Mouse (Mus musculus) hindbrain, embryonic 11.5 days (tissue): Measurements from ENCODE around the gene Cdk13. TPM values are rescaled to one million over a fixed set of nuclear protein-coding genes. Genes with fewer than 3 reads are reported as not detected.

Experiments used
- ATAC-seq: fragments of 200-750 bp; cut with Nextera tagmentation; 2 replicates; pipeline ENCODE4 v1.8.0; 2017; ENCODE audit warnings: mild to moderate bottlenecking, moderate TSS enrichment, moderate library complexity; ENCODE audit not compliant: low FRiP score
- DNase-seq: peaks from one replicate; pipeline ENCODE4 v3.0.0-alpha.2; 2015; ENCODE audit warnings: low spot score
- H3K27ac ChIP-seq: fragments of 300-500 bp; sonication (generic); 2 replicates; pipeline ENCODE4 v1.5.1; 2014; ENCODE audit warnings: mild to moderate bottlenecking, low read depth, low read length
- H3K27me3 ChIP-seq: fragments of 300-500 bp; sonication (generic); 2 replicates; pipeline ENCODE4 v1.6.1; 2014; ENCODE audit warnings: mild to moderate bottlenecking, low read length, moderate library complexity, mixed read lengths; ENCODE audit not compliant: control insufficient read depth, insufficient read depth
- H3K36me3 ChIP-seq: fragments of 300-500 bp; sonication (generic); 2 replicates; pipeline ENCODE4 v1.6.1; 2014; ENCODE audit warnings: mild to moderate bottlenecking, low read length, moderate library complexity, mixed read lengths; ENCODE audit not compliant: control insufficient read depth, insufficient read depth
- H3K4me1 ChIP-seq: fragments of 300-500 bp; sonication (generic); replicated peaks from 2 replicates; pipeline ENCODE4 v1.6.1; 2014; ENCODE audit warnings: low read length, mixed read lengths; ENCODE audit not compliant: control insufficient read depth, insufficient read depth
- H3K4me2 ChIP-seq: fragments of 300-500 bp; sonication (generic); replicated peaks from 2 replicates; pipeline ENCODE4 v1.6.1; 2014; ENCODE audit warnings: mild to moderate bottlenecking, low read depth, low read length
- H3K4me3 ChIP-seq: fragments of 300-500 bp; sonication (generic); 2 replicates; pipeline ENCODE4 v1.5.1; 2014; ENCODE audit warnings: low read depth, low read length
- H3K9ac ChIP-seq: fragments of 300-500 bp; sonication (generic); 2 replicates; pipeline ENCODE4 v1.6.1; 2014; ENCODE audit warnings: low read depth, low read length
- H3K9me3 ChIP-seq: fragments of 300-500 bp; sonication (generic); 2 replicates; pipeline ENCODE4 v1.6.1; 2016; ENCODE audit warnings: low read length; ENCODE audit not compliant: control insufficient read depth
- WGBS: fragments of 180-500 bp; shearing (Covaris S2); extraction: QIAGEN DNeasy Blood & Tissue Kit; methylation state at CpG from one replicate; pipeline ENCODE4 v1.1.7; 2014; 5-methylcytosine and 5-hydroxymethylcytosine counted together
- polyA plus RNA-seq: library from polyadenylated mRNA; unstranded; fragments of >200 nt; fragmentation: Nextera tagmentation; extraction: Ambion mirVana; gene quantifications from 2 replicates; pipeline ENCODE4 v1.2.1, GENCODE M21; 2014

Cdk13 gene
- 19.4 and 27.5 TPM in 2 replicates for polyA plus RNA-seq

DNA sequence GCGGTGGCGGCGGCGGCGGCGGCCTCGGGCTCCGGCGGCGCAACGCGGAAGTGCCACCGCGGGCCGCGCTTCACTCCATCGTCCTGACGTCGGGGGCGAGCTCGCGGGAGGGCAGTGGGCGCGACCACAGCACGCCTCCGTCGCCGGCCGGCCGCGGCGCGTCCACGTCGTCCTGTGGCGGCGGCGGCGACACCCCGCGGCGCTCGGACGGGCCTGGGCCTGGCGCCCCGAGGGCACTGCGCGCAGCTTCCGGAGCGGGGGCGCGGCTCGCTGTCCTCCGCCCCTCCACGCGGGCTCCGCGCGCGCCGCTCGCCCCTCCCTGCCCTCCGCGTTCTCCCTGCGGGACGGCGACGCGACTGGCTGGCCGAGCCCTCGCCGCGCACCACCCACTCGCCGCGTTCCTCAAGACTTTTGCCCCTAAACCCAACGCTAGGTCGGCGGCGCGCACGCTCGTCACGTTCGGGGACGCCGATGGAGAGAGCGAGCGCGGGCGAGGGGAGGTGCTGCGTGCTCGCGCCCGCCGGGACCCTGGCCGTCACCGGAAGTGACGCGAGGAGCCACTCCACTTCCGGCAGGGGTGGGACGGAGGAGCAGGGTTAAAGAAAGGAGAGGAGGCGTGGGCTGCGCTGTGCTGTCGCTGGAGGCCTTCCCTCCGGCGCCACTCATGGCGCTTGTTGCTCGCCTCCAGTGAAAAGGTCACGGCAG is at the start of gene Cdk13:
Gene Cdk13 (minus strand): TSS at position 189 of the 705 bp plus-strand sequence.
- peak within 1 kb of the TSS; percentile 99 for H3K4me3 ChIP-seq
- WGBS, result under 1% methylated on average over 59 of the region's 110 CpGs
- H3K27me3 ChIP-seq, result no peaks in the 10 kb centered on the region
- DNase-seq (peak; percentile 100), ATAC-seq (peak; percentile 96)
- no peaks in the 10 kb centered on the region for H3K4me1 ChIP-seq
- H3K9me3 ChIP-seq, result no peaks in the 10 kb centered on the region
- peak within 1 kb of the TSS; percentile 96 for H3K9ac ChIP-seq
- peak within 1 kb of the TSS; percentile 97 for H3K27ac ChIP-seq
- no peaks in the 10 kb centered on the region for H3K36me3 ChIP-seq
- H3K4me2 ChIP-seq, result peak within 1 kb of the TSS; percentile 69

DNA sequence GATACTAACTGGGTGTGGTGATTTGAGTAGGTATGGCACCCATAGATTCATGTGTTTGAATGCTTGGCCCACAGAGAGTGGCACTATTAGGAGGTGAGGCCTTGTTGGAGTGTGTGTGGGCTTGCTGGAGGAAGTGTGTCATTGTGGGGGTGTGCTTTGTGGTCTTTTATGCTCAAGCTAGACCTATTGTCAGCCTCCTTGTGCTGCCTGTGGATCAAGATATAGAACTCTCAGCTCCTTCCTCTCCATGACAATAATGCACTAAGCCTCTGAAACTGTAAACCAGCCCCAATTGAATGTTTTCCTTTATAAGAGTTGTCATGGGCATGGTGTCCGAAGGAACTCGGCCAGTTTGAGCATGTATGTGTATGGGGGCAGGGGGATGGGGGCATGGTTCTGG is 38.4 kb upstream of the Cdk13 start:
- H3K36me3 ChIP-seq, result no peaks in the 10 kb centered on the region
- no peaks in the 10 kb centered on the region for H3K9me3 ChIP-seq

DNA sequence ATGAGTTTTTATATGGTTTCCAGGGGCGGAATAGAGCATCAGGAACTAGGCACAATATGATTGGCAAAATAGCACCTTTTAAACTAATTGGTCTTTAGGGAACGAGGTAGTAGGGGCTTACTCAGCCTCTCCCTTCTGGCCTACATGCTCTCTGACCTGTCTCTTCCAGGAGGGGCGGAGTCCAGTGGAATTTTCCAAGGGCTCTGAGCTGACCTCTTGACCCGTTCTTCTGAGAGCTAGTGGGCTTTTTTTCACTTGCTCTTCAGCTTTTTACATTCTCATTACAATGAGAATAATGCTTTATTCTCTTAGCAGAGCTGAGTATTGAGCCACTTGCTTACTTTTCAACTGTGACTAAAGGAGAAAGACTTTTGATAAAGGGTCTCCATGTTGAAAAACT is 37.9 kb upstream of the Cdk13 start:
- Histone ChIP-seq H3K4me3 (no peak overlapping the region), H3K9me3 (no peaks in the 10 kb centered on the region), H3K9ac (no peak overlapping the region), H3K4me1 (no peaks in the 10 kb centered on the region), H3K4me2 (no peak overlapping the region), H3K27me3 (no peaks in the 10 kb centered on the region), H3K36me3 (no peaks in the 10 kb centered on the region), H3K27ac (no peak overlapping the region)
- 23% methylated on average over 4 of the region's 4 CpGs for WGBS
- no peak for ATAC-seq
- DNase-seq, result no peak

More for the DNA sequence above, 38.4 kb upstream of the Cdk13 start:
- Histone ChIP-seq H3K4me2 (no peak overlapping the region), H3K9ac (no peak overlapping the region), H3K27me3 (no peaks in the 10 kb centered on the region), H3K4me3 (no peak overlapping the region), H3K27ac (no peak overlapping the region), H3K4me1 (no peaks in the 10 kb centered on the region)
- ATAC-seq (no peak), DNase-seq (no peak)
- WGBS, result 83% methylated on average over 2 of the region's 2 CpGs

DNA sequence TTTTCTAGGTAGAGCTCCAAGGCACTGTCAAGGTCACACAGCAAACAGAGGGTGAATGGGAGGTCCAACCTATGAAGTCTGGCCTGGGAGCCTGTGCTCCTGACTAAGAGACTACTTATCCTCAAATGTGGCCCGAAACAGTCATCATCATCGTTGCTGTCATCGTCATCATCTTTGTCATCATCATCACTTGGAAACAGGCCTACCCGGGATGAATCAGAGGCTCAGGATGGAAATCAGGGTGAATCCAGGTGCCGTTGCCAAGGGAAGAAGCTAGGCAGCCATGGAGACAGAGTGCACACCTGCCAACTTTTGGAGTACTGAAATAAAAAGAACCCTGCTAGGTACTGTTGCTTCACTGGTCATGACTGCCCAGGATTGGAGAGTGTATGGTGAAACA is 34.2 kb upstream of the Cdk13 start:
- DNase-seq, result no peak
- Histone ChIP-seq H3K4me3 (no peak overlapping the region), H3K27me3 (no peaks in the 10 kb centered on the region), H3K4me2 (no peak overlapping the region), H3K9me3 (no peaks in the 10 kb centered on the region), H3K4me1 (no peaks in the 10 kb centered on the region), H3K27ac (no peak overlapping the region), H3K36me3 (no peaks in the 10 kb centered on the region), H3K9ac (no peak overlapping the region)
- 86% methylated on average over 5 of the region's 5 CpGs for WGBS
- no peak for ATAC-seq

DNA sequence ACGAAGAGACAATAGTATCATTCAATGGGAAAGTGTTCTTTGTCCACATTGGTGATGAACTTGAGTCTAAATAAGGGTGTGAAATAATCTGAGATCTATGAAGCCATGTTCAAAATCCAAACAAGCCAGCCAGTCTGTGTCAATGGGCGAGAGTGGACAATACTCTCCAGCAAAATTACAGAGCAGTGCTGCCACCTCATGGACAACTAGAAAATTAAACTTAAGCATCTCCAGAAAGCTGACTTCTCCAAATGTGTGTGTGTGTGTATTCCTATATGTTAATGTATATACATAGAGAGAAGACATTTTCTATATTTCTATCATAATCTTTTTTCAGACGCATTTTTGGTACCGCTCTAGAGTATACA is 33.6 kb upstream of the Cdk13 start:
- no peak overlapping the region for H3K27ac ChIP-seq
- no peak overlapping the region for H3K4me3 ChIP-seq
- peak; percentile 81 for DNase-seq
- no peaks in the 10 kb centered on the region for H3K9me3 ChIP-seq
- H3K4me1 ChIP-seq, result no peaks in the 10 kb centered on the region
- WGBS, result 42% methylated on average over 4 of the region's 4 CpGs
- H3K9ac ChIP-seq, result no peak overlapping the region
- H3K4me2 ChIP-seq, result no peak overlapping the region
- H3K27me3 ChIP-seq, result no peaks in the 10 kb centered on the region
- ATAC-seq, result peak; percentile 70; the same call in 1 of the 2 replicates
- no peaks in the 10 kb centered on the region for H3K36me3 ChIP-seq

DNA sequence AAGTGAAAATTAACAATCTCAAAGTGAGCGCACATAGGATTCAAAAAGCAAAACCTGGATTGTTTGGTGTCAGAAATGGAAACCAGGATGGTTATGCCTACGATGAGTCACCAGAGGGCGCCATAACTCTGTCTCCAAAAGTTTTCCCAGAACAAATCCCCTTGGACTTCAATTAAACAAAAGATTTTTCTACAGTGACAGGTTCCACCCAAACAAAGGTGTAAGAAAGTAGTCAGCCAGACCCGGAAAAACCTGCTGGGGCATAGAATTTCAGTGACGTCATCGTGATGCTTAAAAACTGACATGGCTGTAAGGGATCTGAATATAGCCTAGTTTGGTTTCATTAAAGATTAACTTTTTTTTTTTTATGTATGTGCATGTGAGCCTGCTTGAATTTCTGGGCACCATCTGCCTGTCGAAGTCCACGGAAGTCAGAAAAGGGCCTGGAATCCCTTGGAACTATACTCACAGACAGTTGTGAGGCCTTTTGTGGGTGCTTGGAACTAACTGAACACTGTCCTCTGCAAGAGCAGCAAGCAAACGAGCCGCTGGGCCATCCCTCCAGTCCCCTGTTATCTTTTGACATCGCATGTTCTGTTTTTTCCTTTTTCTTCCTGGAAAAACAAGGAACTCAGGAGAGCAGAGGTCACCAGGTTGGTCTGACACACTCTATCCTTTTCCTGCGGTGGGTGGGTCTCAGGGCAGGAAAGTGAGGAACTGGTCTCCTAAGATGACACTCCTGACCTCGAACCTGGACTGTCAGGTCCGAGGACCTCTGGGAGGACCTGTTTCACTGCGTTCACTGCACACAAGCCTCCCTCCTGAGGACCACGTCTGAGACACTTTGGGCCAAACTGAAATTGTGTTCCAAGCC is 33.0 kb upstream of the Cdk13 start:
- H3K36me3 ChIP-seq, result no peaks in the 10 kb centered on the region
- no peak overlapping the region for H3K4me3 ChIP-seq
- DNase-seq (peak; percentile 58), ATAC-seq (peak; percentile 56)
- 45% methylated on average over 16 of the region's 16 CpGs for WGBS
- no peak overlapping the region for H3K9ac ChIP-seq
- H3K4me2 ChIP-seq, result no peak overlapping the region
- H3K27me3 ChIP-seq, result no peaks in the 10 kb centered on the region
- no peaks in the 10 kb centered on the region for H3K9me3 ChIP-seq
- H3K27ac ChIP-seq, result no peak overlapping the region
- no peaks in the 10 kb centered on the region for H3K4me1 ChIP-seq

DNA sequence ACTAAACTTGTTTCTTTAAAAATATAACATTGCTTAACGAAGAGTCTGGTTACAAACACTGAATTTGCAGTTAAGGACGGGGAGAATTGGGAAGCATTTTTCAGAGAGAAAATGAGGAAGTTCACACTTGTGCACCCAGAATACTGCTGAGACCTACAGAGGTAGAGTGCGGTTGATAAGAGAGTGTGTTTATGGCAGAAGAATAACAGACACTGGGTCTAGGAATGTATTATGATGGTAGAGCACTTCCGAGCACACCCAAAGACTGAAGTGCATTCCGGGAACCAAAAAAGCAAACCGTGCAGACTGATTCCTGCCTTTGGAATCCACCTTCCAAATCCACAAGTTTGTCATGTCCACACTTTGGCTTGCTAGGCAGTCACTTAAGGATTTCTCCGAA is 31.9 kb upstream of the Cdk13 start:
- no peaks in the 10 kb centered on the region for H3K27me3 ChIP-seq
- H3K9me3 ChIP-seq, result no peaks in the 10 kb centered on the region
- no peak overlapping the region for H3K4me2 ChIP-seq
- no peak overlapping the region for H3K27ac ChIP-seq
- no peak overlapping the region for H3K4me3 ChIP-seq
- no peaks in the 10 kb centered on the region for H3K4me1 ChIP-seq
- no peaks in the 10 kb centered on the region for H3K36me3 ChIP-seq
- no peak for ATAC-seq
- no peak for DNase-seq
- H3K9ac ChIP-seq, result no peak overlapping the region
- WGBS, result 88% methylated on average over 7 of the region's 7 CpGs

DNA sequence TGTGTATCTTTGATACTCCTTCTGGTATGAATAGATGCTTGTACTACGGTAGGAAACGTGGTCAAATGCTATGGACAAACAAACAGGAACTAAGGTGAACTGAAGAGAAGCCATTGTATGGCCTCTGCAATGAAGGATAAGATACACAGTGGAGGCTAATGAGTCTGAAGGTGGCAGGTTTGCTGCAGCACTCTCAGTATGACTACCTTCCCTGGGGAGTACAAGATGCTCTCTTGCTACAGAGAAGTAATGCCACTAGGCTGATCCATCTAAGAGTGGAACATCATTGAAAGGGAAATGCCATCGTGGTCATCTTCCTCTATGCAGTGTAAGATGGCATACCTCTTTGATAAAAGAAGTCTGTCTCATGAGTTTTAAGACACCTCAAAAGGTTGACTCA is 28.0 kb upstream of the Cdk13 start:
- WGBS, result 77% methylated on average over 3 of the region's 3 CpGs
- H3K4me3 ChIP-seq, result no peak overlapping the region
- ATAC-seq (no peak), DNase-seq (no peak)
- H3K36me3 ChIP-seq, result no peaks in the 10 kb centered on the region
- H3K4me2 ChIP-seq, result no peak overlapping the region
- no peaks in the 10 kb centered on the region for H3K4me1 ChIP-seq
- no peaks in the 10 kb centered on the region for H3K9me3 ChIP-seq
- no peak overlapping the region for H3K9ac ChIP-seq
- no peak overlapping the region for H3K27ac ChIP-seq
- no peaks in the 10 kb centered on the region for H3K27me3 ChIP-seq
